Mouse (Mus musculus): ENCODE measurements around the gene Il17rd.

- TF ChIP-seq HCFC1 (IDR thresholded peaks at IDR 0.05; ENCODE audit: borderline replicate concordance, insufficient read depth, low read length) (no peak), ZC3H11A (IDR thresholded peaks at IDR 0.05; ENCODE audit: borderline replicate concordance, low read depth, low read length) (no peak)
Measured at GRCm38 (mm10) chr14:27085471-27085870, 46.7 kb downstream of the Il17rd start.
